Mouse (Mus musculus): Measurements from ENCODE around the gene Mavs.
A peak's percentile ranks its signal among the peaks of the same experiment; 100 is the strongest.

Mavs gene

GRCm38 (mm10) chr2:131233307-131234126 is at the start of gene Mavs:
Gene Mavs (plus strand): TSS chr2:131234063.
- peak; percentile 95 for DNase-seq (ENCODE audit: low read depth, low spot score)

GRCm38 (mm10) chr2:131186343-131186742 is 47.5 kb upstream of the Mavs start:
- DNase-seq (ENCODE audit: low read depth, low spot score) = no peak

DNA sequence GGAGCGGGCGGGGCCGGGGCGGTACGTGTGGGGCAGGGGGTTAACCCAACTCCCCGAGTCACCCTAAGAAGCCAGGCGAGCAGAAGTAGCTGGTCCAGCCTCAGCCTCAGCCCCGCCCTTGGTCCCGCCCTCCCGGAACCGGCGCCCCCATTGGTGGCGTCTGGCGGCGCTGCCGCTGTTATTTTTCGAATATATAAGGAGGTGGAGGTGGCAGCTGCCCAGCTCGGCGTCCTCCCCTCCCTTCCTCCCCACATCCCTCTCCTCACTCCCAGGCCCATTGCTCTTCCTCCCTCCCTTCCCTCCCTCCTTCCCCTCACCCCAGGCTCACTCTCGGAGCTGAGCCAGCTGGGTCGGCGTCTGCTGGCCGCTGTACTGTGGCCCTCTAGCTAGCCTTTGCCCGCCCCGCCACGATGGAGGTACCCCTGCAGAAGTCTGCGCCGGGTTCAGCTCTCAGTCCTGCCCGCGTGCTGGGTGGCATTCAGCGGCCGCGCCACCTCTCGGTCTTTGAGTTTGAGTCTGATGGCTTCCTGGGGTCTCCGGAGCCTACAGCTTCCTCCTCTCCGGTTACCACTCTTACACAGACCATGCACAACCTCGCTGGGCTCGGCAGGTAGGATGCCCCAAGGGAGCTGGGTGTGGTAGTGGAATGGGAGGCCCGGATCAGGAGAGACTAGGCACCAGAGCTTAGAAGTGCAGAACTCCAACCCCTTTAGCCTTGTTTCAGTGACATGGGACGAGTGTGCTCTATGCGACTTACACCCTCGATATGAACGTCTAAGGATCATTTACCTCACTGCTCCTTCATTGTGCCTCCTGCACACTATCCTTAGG is 46.9 kb upstream of the Mavs start, which contains the start of the genes Cdc25b and Spef1:
Gene Cdc25b, plus strand, starts transcription at position 179 of the 831 bp plus-strand sequence.
Gene Spef1, minus strand, starts transcription at position 512 of the 831 bp plus-strand sequence.
- DNase-seq (ENCODE audit: low read depth, low spot score) = peak; percentile 90

DNA sequence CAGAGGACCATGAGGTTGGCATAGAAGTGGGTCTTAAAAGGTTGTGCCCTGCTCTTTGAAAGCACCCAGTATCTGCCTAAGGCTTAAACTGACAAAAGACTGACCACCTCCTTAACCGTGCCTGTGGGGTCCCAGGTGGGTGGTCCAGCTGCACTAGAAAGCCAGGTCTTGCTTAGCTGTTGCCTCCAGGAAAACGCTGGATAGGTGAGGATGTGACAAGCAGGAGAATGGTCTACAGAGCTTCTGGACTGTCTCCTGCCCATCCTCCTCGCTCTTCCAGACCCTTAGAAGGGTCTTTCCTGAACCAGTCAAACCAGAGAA is 46.3 kb upstream of the Mavs start:
- DNase-seq (ENCODE audit: low read depth, low spot score) = no peak

- DNase-seq (ENCODE audit: low read depth, low spot score) = peak; percentile 56
Observed at GRCm38 (mm10) chr2:131188311-131188710, 45.6 kb upstream of the Mavs start.

- DNase-seq (ENCODE audit: low read depth, low spot score) = peak; percentile 67
Observed at GRCm38 (mm10) chr2:131189521-131190309, 44.1 kb upstream of the Mavs start.

- DNase-seq (ENCODE audit: low read depth, low spot score) = peak; percentile 31
Observed at GRCm38 (mm10) chr2:131190344-131191004, 43.4 kb upstream of the Mavs start.

- peak; percentile 51 for DNase-seq (ENCODE audit: low read depth, low spot score)
Observed at GRCm38 (mm10) chr2:131191005-131191390, 42.9 kb upstream of the Mavs start.

DNA sequence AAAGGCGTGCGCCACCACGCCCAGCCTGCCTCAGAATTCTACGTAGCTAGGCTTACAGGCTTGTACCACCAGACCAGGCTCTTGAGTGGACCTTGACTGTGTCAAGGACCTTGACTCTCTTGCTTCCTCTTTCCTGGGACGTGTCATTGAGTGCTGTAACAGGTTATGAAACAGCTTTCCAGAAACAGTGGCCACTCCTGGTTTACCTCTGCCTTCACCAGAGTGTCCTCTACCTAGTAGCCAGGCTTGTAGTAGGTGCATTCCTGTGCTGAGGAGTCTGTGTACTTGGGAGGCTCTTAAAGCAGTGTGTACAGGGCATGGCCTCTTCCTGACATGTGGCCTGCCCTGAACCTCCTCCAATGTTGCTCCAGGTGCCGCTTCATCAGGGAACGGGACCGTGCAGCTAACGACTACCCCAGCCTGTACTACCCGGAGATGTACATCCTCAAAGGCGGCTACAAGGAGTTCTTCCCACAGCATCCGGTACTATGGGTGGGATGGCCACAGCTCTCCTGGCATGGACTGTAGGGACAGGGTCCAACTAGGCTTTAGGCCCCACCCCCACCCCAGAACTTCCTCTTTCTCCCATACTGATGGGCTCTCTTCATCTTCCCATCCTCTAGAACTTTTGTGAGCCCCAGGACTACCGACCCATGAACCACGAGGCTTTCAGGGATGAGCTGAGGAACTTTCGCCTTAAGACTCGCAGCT is 37.1 kb upstream of the Mavs start:
- DNase-seq (ENCODE audit: low read depth, low spot score) = no peak

DNA sequence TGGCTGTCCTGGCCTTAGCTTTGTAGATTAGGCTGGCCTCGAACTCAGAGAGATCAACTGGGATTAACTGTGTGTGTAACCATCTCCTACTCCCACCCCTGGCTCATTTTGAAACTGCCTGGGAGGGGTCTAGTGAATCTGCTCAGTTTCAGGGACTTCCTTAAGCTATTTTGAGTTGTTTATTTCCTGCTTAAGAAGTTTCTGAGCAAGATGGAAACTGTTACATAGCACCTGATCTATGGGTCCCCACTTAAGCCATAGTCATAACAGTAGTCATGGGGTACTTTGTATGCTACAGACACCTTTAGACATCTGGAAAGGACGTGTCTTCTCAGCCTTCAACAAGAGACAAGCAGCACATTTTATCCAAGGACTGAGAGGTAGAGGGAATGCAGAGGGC is 33.2 kb upstream of the Mavs start:
- DNase-seq (ENCODE audit: low read depth, low spot score) = no peak

DNA sequence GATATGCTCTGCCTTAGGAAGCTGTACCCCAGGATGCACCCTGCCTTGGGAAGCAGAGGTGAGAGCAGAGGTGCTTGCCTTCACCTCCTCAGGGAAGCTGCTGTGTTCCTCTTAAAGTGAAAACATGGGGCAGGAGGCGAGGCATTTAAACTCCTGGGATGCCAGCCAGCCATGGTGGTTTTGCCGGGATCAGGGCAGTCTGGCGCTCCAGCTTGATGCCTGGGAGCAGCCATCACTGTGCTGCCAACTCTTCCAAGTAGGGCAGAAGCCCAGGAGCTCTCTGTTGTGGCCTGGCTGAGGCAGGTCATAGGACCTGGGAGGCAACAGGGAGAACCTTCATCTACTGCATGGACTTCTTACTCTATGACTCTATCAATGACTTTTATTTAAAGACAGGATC is 32.6 kb upstream of the Mavs start:
- DNase-seq (ENCODE audit: low read depth, low spot score) = no peak

GRCm38 (mm10) chr2:131203816-131204409 is 29.9 kb upstream of the Mavs start:
- DNase-seq (ENCODE audit: low read depth, low spot score) = no peak

DNA sequence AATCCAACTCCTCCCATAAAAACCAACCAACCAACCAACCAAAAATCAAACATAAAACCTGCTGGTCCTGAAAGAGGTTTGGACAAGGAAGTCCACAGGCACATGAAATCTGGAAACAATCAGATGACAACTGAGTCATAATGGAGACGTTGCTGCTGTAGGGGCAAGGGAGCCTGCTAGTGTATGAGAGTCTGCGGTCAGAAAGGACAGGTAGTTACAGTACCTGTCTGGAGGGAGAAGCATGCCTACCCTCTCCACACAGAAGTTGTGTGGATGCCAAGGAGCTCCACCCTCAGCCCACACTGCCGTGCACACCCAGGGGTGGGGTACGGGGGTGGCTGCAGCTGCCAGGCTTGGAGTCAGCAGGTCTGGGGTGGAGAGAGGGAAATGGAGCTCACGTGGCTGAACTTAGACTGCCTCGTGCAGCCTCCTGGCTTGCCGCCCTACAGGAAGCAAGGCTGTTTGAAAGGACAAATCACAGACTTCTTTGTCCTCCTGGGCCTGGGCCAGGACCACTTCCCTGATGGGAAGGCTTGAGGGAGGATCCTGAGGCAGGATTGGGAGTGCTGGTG is 29.4 kb upstream of the Mavs start:
- DNase-seq (ENCODE audit: low read depth, low spot score) = peak; percentile 55

DNA sequence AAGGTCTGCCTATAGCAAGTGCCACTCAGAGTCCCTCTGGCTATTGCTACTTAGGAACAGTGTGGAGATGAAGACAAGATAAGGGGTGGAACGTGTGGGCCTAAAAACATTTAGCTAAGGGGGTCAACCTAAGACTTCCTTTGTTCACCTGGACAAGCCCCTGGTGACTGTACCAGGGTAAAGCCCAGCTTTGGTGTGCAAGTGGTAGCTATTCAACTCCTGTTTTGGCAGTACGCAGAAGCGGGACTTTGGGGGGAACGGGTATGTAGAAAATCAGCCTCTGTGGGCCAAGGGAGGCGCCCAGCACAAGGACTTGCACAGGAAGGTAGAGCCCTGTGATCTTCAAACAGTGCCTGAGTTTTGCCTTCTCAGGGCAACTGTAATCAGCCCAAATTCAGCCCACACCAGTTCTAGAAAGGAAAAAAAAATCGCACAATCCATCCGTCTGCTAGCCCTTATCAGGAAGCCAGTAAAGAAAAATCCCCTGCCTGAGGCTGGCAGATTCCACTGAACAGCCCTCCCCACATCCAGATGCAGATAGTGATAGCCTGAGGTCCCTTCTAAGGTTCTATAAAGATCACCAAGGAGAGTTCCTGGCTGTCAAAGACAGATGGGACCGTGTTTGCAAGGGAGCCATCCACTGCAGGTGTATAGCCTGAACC is 28.2 kb upstream of the Mavs start:
- no peak for DNase-seq (ENCODE audit: low read depth, low spot score)

- DNase-seq (ENCODE audit: low read depth, low spot score) = no peak
Observed at GRCm38 (mm10) chr2:131206778-131207177, 27.1 kb upstream of the Mavs start, which contains the start of gene Ap5s1. Gene Ap5s1 (plus strand): TSS chr2:131207078.

- DNase-seq (ENCODE audit: low read depth, low spot score) = no peak
Observed at GRCm38 (mm10) chr2:131208356-131208755, 25.5 kb upstream of the Mavs start.

DNA sequence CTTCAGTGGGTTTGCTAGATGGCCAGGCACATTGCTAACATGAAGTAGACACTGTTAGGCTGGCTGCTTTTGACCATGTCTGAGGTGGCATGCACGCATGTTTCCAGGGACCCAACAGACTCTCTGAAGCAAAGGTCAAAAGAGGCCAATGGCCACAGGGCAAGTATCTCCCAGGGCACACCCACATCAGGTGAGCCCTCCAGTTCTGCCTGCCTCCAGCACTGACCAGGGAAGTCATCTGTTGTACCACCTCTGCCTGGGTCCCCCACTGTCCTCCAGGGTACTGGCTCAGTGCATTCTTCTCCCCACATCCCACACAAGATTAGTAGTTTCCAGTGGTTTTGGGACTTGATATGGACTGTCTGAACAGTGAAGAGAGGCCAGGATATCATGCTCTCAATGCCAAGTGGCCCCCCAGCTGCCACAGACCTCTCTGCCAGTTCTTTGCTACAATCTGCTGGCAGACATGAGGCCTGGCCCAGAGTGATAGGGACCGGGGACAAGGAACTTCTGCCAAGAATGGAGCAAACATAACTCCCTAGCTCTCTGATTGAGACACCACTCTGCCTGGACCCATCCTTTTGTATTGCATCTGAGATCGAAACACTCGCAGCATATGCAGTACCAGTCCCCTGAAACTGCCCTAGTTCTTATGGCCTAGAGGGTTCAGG is 24.6 kb upstream of the Mavs start:
- DNase-seq (ENCODE audit: low read depth, low spot score) = no peak

GRCm38 (mm10) chr2:131209969-131210792 is 23.7 kb upstream of the Mavs start:
- DNase-seq (ENCODE audit: low read depth, low spot score) = peak; percentile 93
